Comparison of ENCODE assay signal across 9 mouse cellular contexts in genomic region chr9:14512633-14513445, GRCm38 (mm10). TPM values are rescaled to one million over a fixed set of nuclear protein-coding genes. Genes with fewer than 3 reads are reported as not detected.
DNase-seq lines count a peak whose midpoint lies in the region; ATAC-seq and TF ChIP-seq lines count a peak whose summit lies in the region.
"Had no signal": no experiment of that assay in that cellular context is flagged by ENCODE, and none has a peak within 500 bp of the region (broad histone marks: within the 10 kb centered on the region; RNA-seq: fewer than 3 reads in every experiment).

No protein-coding gene starts in this region.

- H3K36me3 ChIP-seq in C2C12 (ENCODE audit: control insufficient read depth, insufficient read depth) (peaks cover 38% of the 10 kb centered on the region), ES-E14 (ENCODE audit: control insufficient read depth, insufficient read depth, low read length, poor library complexity, severe bottlenecking) (peaks cover 11% of the 10 kb centered on the region)
- H3K36me3 ChIP-seq in small intestine, adult 2 months (ENCODE audit: control insufficient read depth, insufficient read depth, low read length): peaks cover 24% of the 10 kb centered on the region

- 0 out of 2 replicates have a peak, but pooled peaks have one; percentile 34 for ATAC-seq in megakaryocyte progenitor cell, adult 5-6 weeks (replicated peaks; ENCODE audit: poor library complexity)
- ATAC-seq in monocyte, adult 5-6 weeks (replicated peaks; ENCODE audit: insufficient number of reproducible peaks, low FRiP score, low TSS enrichment, poor library complexity, severe bottlenecking): no peak

- H3ac ChIP-seq in C2C12 (ENCODE audit: control insufficient read depth, insufficient read length, low read depth): no peak overlapping the region

- no peak overlapping the region for H3K9ac ChIP-seq in ES-E14 (ENCODE audit: insufficient read depth, low read depth, low read length, poor library complexity, severe bottlenecking)

- intact Hi-C loops in heart, postnatal 14 days (cut with DNase I): no loop called here

- H3K27me3 ChIP-seq in C2C12 (ENCODE audit: control insufficient read depth, insufficient read depth, insufficient read length): no peaks in the 10 kb centered on the region
- no peaks in the 10 kb centered on the region for H3K27me3 ChIP-seq in small intestine, adult 2 months (ENCODE audit: control insufficient read depth, insufficient read depth, low read length)
- H3K27me3 ChIP-seq: megakaryocyte, embryonic 14.5 days had no signal

- H3K4me3 ChIP-seq in C2C12 (ENCODE audit: insufficient read depth, poor library complexity, severe bottlenecking): no peak overlapping the region
- H3K4me3 ChIP-seq in ES-E14 (ENCODE audit: insufficient read depth in 1 of 2, low read depth in 1 of 2, low read length in 2 of 2, poor library complexity in 1 of 2, severe bottlenecking in 1 of 2): no peak overlapping the region
- H3K4me3 ChIP-seq in small intestine, adult 2 months (ENCODE audit: low read depth, low read length): no peak overlapping the region
- H3K4me3 ChIP-seq: megakaryocyte, embryonic 14.5 days had no signal

- TF ChIP-seq CTCF in C2C12 (IDR thresholded peaks at IDR 0.05; ENCODE audit: control insufficient read depth, insufficient read depth, insufficient read length): peak; percentile 14
- TF ChIP-seq CTCF in small intestine, adult 2 months (IDR thresholded peaks at IDR 0.05; ENCODE audit: extremely low read depth, insufficient read length, insufficient replicate concordance, low read depth, low read length): peak; percentile 48; the same call in 1 of the 2 replicates

- peak; percentile 40 for DNase-seq in ES-E14 (ENCODE audit: low read depth, low spot score)
- DNase-seq in embryo, embryonic 9.5 days (ENCODE audit: extremely low spot score): peak; percentile 54
- DNase-seq in heart, postnatal 14 days: peak; percentile 38 to 49
- DNase-seq in left cerebral cortex, adult 11 months (ENCODE audit: low spot score): peak; percentile 17

- no peaks in the 10 kb centered on the region for H3K9me3 ChIP-seq in ES-E14 (ENCODE audit: control insufficient read depth, insufficient read depth, low read depth, low read length)
- H3K9me3 ChIP-seq: megakaryocyte, embryonic 14.5 days had no signal

- H3K79me2 ChIP-seq in C2C12 (ENCODE audit: control insufficient read depth, insufficient read depth): no peaks in the 10 kb centered on the region

- in situ Hi-C loops in ES-E14 (cut with MboI; ENCODE audit: low sequenced_read_pairs in 2 of 2, unreplicated experiment in 2 of 2): no loop called here

- no peak for TF ChIP-seq POLR2A in small intestine, adult 2 months (IDR thresholded peaks at IDR 0.05; ENCODE audit: low read depth, low read length)

- no peaks in the 10 kb centered on the region for H3K79me3 ChIP-seq in C2C12 (ENCODE audit: low read depth)

- H3K27ac ChIP-seq in ES-E14 (ENCODE audit: insufficient read depth, low read depth, low read length, poor library complexity, severe bottlenecking): no peak overlapping the region
- no peak overlapping the region for H3K27ac ChIP-seq in small intestine, adult 2 months (ENCODE audit: insufficient read depth, low read depth, low read length)

- WGBS in small intestine, adult 2 months: 77% methylated on average over 9 of the region's 9 CpGs

- no peaks in the 10 kb centered on the region for H3K4me1 ChIP-seq in ES-E14 (ENCODE audit: control insufficient read depth in 2 of 2, insufficient read depth in 2 of 2, low read length in 2 of 2, poor library complexity in 1 of 2)
- no peaks in the 10 kb centered on the region for H3K4me1 ChIP-seq in small intestine, adult 2 months (ENCODE audit: control insufficient read depth, insufficient read depth, insufficient read length, low read length)
- H3K4me1 ChIP-seq: megakaryocyte, embryonic 14.5 days had no signal

TF ChIP-seq in C2C12, 6 proteins besides CTCF, POLR2A, EP300 and RAD21:
- TF ChIP-seq FOSL1 (IDR thresholded peaks at IDR 0.05; ENCODE audit: insufficient read depth, low read length, poor library complexity, severe bottlenecking): no peak
- no peak for TF ChIP-seq MYOG (IDR thresholded peaks at IDR 0.05; ENCODE audit: control insufficient read depth, extremely low read depth, insufficient read length)

TF ChIP-seq in ES-E14, 5 proteins besides CTCF, POLR2A, EP300 and RAD21:
- TF ChIP-seq HCFC1 (IDR thresholded peaks at IDR 0.05; ENCODE audit: borderline replicate concordance, insufficient read depth, low read length): no peak
- peak; percentile 61; the same call in 1 of the 2 replicates for TF ChIP-seq ZC3H11A (IDR thresholded peaks at IDR 0.05; ENCODE audit: borderline replicate concordance, low read depth, low read length)

RNA-seq across cellular contexts. Expression of gene Cwc15, which starts 12.4 kb away (rescaled TPM):
- 85.2 TPM for polyA plus RNA-seq in C2C12 (2012; fragmentation: generic; extraction: Trizol)
- total RNA-seq in ES-E14 (2012; rRNA removed): 69.9 and 112 TPM in 2 replicates
- total RNA-seq in heart, postnatal 14 days (2021): 10 to 100 TPM; 67.3 to 69.4 TPM
- total RNA-seq in megakaryocyte progenitor cell, adult 5-6 weeks (2015): 199 and 231 TPM in 2 replicates
- total RNA-seq in megakaryocyte progenitor cell, adult 5-6 weeks (2017): 247 and 284 TPM in 2 replicates
- 2.0 and 4.3 TPM in 2 replicates for polyA plus RNA-seq in small intestine, adult 2 months (2012; rRNA removed)
- total RNA-seq in monocyte, adult 5-6 weeks (2017): 234 to 340 TPM (median 320 TPM) in 3 replicates

RNA-seq across cellular contexts. Expression of gene Kdm4d, which starts 12.6 kb away (rescaled TPM):
- 0.02 TPM for polyA plus RNA-seq in C2C12 (2012; fragmentation: generic; extraction: Trizol)
- total RNA-seq in ES-E14 (2012; rRNA removed): 0.13 and 0.16 TPM in 2 replicates
- not detected for total RNA-seq in heart, postnatal 14 days (2021)
- total RNA-seq in megakaryocyte progenitor cell, adult 5-6 weeks (2015): 0.17 TPM in 1 of 2 replicates, not detected in the other
- total RNA-seq in megakaryocyte progenitor cell, adult 5-6 weeks (2017): 0.12 and 0.84 TPM in 2 replicates
- not detected in 2 replicates for polyA plus RNA-seq in small intestine, adult 2 months (2012; rRNA removed)
- total RNA-seq in monocyte, adult 5-6 weeks (2017): 0.68 to 1.7 TPM (median 0.85 TPM) in 3 replicates
